ENCODE assay signal across 27 mouse cellular contexts in the genomic region with DNA sequence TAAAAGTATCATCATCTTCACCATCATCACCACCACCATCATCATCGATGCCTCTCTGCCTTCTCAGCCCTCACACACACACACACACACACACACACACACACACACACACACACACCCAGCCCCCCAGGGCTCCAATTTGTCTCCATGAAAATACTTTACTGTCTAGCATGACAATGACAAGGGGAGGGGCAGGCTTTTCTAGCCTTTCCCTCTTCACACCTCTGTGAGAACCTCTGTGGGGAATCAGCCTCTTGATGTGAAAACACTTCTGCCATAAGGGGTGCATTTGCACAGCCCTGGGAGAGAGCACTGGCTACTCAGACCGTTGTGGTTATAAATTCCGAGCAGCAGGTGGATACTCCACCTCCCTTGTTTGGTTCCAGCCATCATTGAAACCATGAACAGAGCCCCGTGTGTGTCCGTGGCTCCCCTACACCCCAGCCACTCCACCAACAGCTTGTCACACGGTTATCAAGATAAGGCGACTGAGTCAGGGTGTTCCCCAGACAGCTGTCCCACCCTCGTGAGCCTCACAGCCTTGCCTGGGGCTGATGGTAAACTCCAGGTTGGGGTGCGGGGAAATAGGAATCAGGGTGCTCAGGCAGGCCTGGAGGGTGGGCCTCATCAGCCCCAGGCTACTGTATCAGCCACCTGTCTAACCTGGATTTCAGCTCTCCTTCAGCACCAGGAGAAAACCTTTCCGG. TPM values are rescaled to one million over a fixed set of nuclear protein-coding genes. Genes with fewer than 3 reads are reported as not detected.
"Had no signal": no experiment of that assay in that cellular context is flagged by ENCODE, and none has a peak within 500 bp of the region (broad histone marks: within the 10 kb centered on the region; RNA-seq: fewer than 3 reads in every experiment).

No protein-coding gene starts in this region.

- H3K9me3 ChIP-seq: intestine, embryonic 15.5 days; kidney, embryonic 15.5 days; limb, embryonic 10.5 days; limb, embryonic 13.5 days; midbrain, embryonic 10.5 days; midbrain, embryonic 13.5 days had no signal

- H3K4me3 ChIP-seq: intestine, embryonic 15.5 days; kidney, embryonic 15.5 days; limb, embryonic 10.5 days; limb, embryonic 13.5 days; midbrain, embryonic 10.5 days; midbrain, embryonic 13.5 days had no signal

- H3K36me3 ChIP-seq: intestine, embryonic 15.5 days; kidney, embryonic 15.5 days; limb, embryonic 10.5 days; limb, embryonic 13.5 days; midbrain, embryonic 10.5 days; midbrain, embryonic 13.5 days had no signal

- H3K9ac ChIP-seq: intestine, embryonic 15.5 days; kidney, embryonic 15.5 days; limb, embryonic 13.5 days; midbrain, embryonic 13.5 days had no signal

- ATAC-seq: intestine, embryonic 15.5 days; midbrain, embryonic 13.5 days; midbrain, embryonic 16.5 days had no signal

- H3K4me2 ChIP-seq: intestine, embryonic 15.5 days; kidney, embryonic 15.5 days; limb, embryonic 13.5 days; midbrain, embryonic 13.5 days had no signal

- DNase-seq: kidney, adult 11 months; kidney, adult 8-10 months; kidney, postnatal 10 days; kidney, postnatal 36 days; layer of hippocampus, postnatal 36 days; lung, adult 2 months; lung, postnatal 14 days; lung, postnatal 4 days; right cerebral cortex, adult 18-20 months; right cerebral cortex, postnatal 14 days; thymus, adult 18-20 months; thymus, postnatal 36 days had no signal

- H3K27ac ChIP-seq: intestine, embryonic 15.5 days; kidney, embryonic 15.5 days; limb, embryonic 10.5 days; limb, embryonic 13.5 days; midbrain, embryonic 10.5 days; midbrain, embryonic 13.5 days had no signal

RNA-seq across cellular contexts. Expression of gene RPS10-NUDT3, which starts 18.4 kb away (rescaled TPM):
- polyA plus RNA-seq: intestine, embryonic 15.5 days; kidney, embryonic 15.5 days; limb, embryonic 10.5 days; limb, embryonic 13.5 days; liver, adult 2 months; liver, embryonic 16.5 days; lung, adult 2 months; lung, embryonic 16.5 days; midbrain, embryonic 10.5 days; midbrain, embryonic 13.5 days; midbrain, embryonic 16.5 days; neural tube, embryonic 11.5 days; neural tube, embryonic 14.5 days; spleen, adult 2 months; stomach, embryonic 16.5 days; testis, adult 2 months had no signal
